Mouse (Mus musculus) mouse embryonic stem cell (cell line): Measurements from ENCODE around the gene Tmem161b.

Source experiments
- in situ Hi-C, 2 experiments: fragments of 300-500 bp; cut with MboI; formaldehyde crosslinking; loops; 1 replicate in 1 of 2; 3 replicates in 1 of 2; pipeline ENCODE4 v1.14.3; 2019 to 2020; ENCODE audit warnings: low sequenced_read_pairs in 2 of 2, low pct_unique_long_range_greater_than_20kb in 1 of 2, mixed read lengths in 1 of 2; ENCODE audit not compliant: unreplicated experiment in 1 of 2

Tmem161b gene

DNA sequence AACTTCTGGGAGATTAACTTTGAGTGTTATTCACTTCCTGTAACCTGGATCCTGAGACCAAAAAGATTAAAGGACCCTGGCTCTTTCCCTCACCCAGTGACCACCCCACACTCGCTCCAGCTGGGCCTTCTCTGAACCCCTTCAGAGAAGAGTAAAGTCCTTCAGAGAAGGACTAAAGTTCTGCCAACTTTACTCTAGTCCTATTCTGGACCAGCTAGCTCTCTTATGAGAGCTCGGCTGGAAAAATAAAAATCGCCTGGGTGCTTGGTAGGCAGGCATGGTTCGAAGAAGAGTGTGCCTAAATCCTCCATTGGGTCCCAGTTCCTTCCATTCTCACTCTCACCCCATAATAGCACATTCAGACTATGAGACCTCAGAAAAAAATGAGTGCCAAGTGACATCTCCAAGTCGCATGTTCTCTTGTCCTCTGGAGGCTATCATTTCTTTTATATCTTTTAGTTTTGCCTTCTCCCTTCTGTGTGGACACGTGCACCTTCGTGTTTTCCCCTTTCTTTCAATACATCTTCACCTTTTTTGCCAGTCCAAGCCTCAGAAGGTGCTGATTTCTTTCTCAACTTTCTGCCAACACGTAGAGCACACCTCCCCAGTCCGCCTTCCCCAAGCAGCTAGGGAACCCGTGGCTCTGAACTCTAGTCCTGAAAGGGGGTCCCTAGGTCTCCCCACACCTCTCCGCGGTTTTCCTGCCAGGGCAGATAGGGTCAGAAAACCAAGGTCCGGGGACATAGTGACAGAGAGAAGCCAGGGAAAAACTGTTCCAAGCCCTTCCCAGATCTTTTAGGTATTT lies 121.8 kb downstream of the Tmem161b start:
- in situ Hi-C loops, result loop anchor here in 1 of 2 experiments (10.0 kb wide), 1 partner anchor 609 kb away; no protein-coding TSS in a partner anchor

DNA sequence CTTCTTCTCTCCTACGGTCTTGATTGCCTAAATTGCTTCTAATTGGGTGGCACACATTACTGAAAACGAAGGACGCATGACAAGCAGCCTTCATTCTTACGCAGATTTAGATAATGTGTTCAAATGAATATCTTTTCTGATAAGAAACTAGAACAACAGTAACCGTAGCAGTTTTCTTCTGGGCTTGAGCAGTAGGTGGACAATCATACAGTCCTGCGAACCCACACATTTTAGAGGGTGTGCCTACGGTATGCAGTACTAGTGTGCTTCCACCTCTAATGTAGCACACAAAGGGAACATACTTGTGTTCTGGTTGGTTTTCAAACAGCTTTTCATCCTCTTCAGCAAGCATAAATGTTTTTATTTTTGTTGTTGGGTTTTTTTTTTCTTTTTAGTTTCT lies 122.6 kb downstream of the Tmem161b start:
- in situ Hi-C loops, result loop anchor here (5.0 to 10.0 kb wide), 2 partner anchors 607 to 610 kb away; no protein-coding TSS in a partner anchor

DNA sequence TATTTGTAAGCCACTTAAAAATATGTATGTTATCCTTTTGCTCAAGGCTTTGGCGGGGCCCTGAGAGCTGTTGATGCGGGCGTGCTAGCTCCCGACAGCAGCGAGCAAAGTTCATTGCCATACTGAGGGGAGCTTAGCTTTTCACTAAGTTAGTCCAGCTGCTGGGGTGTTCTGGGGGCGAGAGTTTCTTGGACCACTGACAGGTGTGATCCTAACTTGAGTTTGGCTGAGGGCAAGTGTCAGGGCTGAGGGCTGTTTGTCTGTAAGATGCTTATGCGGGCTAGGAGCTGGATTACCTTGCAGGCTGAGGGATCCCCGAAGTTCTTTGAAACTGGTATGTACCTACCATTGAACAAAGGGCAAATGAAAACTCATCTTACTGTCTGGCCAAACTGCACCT lies 123.0 kb downstream of the Tmem161b start:
- in situ Hi-C loops, result loop anchor here (5.0 to 10.0 kb wide), 2 partner anchors 608 to 610 kb away; no protein-coding TSS in a partner anchor
